Mouse (Mus musculus): ENCODE data around the gene Galnt18.

The Galnt18 gene

GRCm38 (mm10) chr7:111772398-111772797 is 7.4 kb downstream of the Galnt18 start:
- DNase-seq (ENCODE audit: extremely low read depth, insufficient read length, low spot score): no peak

- DNase-seq (ENCODE audit: extremely low read depth, insufficient read length, low spot score): no peak
Measured at GRCm38 (mm10) chr7:111771251-111771801, 8.5 kb downstream of the Galnt18 start.

- DNase-seq (ENCODE audit: extremely low read depth, insufficient read length, low spot score): no peak
Measured at GRCm38 (mm10) chr7:111770585-111770984, 9.2 kb downstream of the Galnt18 start.

- DNase-seq (ENCODE audit: extremely low read depth, insufficient read length, low spot score): no peak
Measured at GRCm38 (mm10) chr7:111766145-111766767, 13.5 kb downstream of the Galnt18 start.

DNA sequence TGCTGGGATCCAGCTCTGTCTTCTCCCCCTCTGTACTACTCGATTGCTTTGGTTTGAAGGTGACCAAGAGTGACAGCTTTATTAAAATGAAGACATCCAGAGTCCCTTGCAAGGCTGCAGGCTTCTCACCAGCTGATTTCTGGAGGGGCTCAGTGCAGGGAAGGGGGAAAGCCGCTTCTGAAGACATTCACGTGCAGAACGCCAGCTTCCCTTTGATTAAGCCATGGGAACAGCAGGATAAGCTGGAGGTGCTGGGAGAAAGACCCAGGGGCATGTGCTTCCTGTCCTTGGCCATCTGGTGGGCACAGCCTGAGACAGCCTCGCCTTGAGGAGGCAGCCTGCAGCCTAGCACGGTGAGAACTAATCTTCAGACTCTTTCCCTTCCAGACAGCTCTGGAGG is 17.0 kb downstream of the Galnt18 start:
- DNase-seq (ENCODE audit: extremely low read depth, insufficient read length, low spot score): no peak

GRCm38 (mm10) chr7:111748571-111749071 is 31.2 kb downstream of the Galnt18 start:
- DNase-seq (ENCODE audit: extremely low read depth, insufficient read length, low spot score): no peak

DNA sequence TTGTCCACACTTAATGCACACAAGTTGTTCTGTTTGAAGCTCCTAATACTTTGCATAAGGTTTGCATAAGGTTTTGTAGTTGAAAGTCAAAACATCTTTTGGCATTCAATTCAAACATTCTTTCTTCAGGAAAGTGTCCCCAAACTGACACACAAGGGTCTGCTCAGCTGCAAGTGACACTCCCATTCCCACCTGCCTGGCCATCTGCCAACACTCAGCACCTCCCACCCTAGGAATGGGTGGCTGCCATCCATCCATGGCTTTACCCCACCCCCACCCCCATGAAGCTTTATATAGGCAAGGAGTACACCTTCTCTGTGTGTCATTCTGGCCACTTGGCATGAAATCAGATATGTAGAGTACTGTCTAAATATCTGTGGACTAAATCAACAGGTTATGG is 35.0 kb downstream of the Galnt18 start:
- no peak for DNase-seq (ENCODE audit: extremely low read depth, insufficient read length, low spot score)

- no peak for DNase-seq (ENCODE audit: extremely low read depth, insufficient read length, low spot score)
Measured at GRCm38 (mm10) chr7:111741595-111741994, 38.2 kb downstream of the Galnt18 start.

DNA sequence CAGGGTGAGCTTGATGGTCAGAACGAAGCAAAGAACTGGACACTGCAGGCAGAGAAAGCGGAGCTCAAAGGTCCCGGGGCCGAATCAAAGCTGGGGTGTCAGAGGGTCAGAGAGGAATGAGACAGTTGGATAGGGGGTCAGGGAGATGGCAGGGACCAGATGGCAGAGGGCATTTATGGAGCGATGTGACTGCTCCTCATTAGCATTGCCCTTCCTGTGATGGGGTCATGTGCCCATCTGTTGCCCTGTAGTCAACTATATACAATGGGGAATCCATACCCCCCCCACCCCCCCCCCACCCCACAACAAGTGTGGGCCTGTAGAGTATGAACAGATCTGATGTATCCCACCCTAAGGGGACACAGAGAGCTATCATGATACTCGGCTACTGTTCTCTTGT is 39.7 kb downstream of the Galnt18 start:
- no peak for DNase-seq (ENCODE audit: extremely low read depth, insufficient read length, low spot score)

- DNase-seq (ENCODE audit: extremely low read depth, insufficient read length, low spot score): no peak
Measured at GRCm38 (mm10) chr7:111739371-111739765, 40.4 kb downstream of the Galnt18 start.

DNA sequence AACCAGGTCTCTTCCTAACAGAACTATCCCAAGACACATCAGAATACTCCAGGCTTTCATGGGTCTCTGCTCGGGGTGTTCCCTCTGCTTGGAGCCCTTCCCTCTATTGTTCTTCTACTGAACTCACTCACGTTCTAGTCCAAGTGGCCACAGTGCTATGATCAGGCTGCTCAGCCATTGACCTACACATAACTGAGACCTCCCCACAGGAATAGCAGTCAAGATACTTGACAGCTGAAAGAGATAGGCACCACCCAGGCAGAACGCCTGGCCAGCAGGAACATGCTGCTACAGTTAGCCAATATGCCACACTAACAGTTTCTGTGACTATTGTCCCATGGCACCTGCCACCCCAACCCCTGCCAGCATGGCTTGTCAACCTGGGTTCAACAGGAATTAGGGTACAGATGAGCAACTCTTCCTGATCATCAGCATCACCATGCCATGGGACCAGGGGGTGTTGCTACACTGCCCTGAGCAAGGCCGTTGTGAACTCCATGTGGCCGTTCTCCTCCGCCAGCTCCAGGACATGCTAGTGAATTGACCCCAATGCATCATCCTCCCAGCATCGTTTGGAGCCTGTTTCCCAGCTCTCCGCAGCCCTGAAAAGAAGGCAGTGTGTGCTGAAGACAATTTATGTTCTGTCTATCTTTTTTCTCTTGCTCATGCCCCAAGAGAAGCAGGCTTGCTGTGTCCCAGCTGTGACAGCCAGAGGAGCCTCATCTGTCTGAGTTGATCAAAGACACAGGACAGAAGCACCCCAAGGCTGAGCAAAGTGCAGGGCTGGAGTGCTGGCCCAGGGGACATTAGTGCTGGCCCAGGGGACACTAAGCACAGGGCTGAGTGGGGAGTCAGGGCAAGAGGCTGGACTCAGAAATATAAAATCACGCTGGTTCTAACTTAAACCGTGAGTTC is 41.1 kb downstream of the Galnt18 start:
- DNase-seq (ENCODE audit: extremely low read depth, insufficient read length, low spot score): no peak

- no peak for DNase-seq (ENCODE audit: extremely low read depth, insufficient read length, low spot score)
Measured at GRCm38 (mm10) chr7:111737426-111737825, 42.4 kb downstream of the Galnt18 start.

- DNase-seq (ENCODE audit: extremely low read depth, insufficient read length, low spot score): no peak
Measured at GRCm38 (mm10) chr7:111736365-111736764, 43.4 kb downstream of the Galnt18 start.

- no peak for DNase-seq (ENCODE audit: extremely low read depth, insufficient read length, low spot score)
Measured at GRCm38 (mm10) chr7:111730346-111731269, 49.2 kb downstream of the Galnt18 start.

GRCm38 (mm10) chr7:111726928-111727327 is 52.8 kb downstream of the Galnt18 start:
- DNase-seq (ENCODE audit: extremely low read depth, insufficient read length, low spot score): no peak

DNA sequence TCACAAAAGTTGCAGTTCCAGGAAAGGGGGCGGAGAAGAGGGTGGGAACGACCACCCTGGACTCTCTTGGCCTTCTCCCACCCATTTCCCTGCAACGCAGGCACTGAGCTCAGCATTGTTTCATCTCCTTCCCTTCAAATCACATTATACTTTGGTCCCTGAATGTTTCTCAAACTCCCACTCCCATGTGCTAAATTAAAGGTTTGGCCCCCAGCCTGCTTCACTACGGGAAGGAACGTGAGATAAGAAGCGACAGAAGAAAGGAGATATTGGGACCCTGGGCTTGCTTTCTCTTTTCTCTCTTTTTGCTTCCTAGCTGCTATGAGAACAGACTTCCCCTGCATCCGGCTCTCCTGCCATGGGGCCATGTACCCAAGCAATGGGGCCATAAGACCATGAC is 55.0 kb downstream of the Galnt18 start:
- DNase-seq (ENCODE audit: extremely low read depth, insufficient read length, low spot score): no peak

DNA sequence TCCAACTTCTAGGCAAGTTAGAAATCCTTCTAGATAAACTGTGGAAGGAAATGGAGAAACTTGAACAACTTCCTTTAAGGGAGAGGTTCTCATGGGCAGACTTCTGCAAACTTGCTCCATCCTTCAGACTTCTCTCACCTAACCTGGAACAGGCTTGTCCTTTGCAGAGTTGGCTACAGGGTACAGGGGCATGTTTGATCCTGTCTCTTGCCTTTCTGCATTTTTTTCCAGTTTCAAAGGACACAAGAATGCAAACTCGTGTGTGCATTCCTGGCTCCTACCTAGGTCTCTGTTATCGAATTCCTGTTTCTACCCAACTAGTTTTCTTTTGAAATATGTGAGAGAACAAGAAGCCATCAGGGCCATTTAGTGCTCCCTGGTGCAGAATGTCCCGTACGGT is 55.8 kb downstream of the Galnt18 start:
- DNase-seq (ENCODE audit: extremely low read depth, insufficient read length, low spot score): no peak

GRCm38 (mm10) chr7:111721308-111721698 is 58.5 kb downstream of the Galnt18 start:
- DNase-seq (ENCODE audit: extremely low read depth, insufficient read length, low spot score): no peak

DNA sequence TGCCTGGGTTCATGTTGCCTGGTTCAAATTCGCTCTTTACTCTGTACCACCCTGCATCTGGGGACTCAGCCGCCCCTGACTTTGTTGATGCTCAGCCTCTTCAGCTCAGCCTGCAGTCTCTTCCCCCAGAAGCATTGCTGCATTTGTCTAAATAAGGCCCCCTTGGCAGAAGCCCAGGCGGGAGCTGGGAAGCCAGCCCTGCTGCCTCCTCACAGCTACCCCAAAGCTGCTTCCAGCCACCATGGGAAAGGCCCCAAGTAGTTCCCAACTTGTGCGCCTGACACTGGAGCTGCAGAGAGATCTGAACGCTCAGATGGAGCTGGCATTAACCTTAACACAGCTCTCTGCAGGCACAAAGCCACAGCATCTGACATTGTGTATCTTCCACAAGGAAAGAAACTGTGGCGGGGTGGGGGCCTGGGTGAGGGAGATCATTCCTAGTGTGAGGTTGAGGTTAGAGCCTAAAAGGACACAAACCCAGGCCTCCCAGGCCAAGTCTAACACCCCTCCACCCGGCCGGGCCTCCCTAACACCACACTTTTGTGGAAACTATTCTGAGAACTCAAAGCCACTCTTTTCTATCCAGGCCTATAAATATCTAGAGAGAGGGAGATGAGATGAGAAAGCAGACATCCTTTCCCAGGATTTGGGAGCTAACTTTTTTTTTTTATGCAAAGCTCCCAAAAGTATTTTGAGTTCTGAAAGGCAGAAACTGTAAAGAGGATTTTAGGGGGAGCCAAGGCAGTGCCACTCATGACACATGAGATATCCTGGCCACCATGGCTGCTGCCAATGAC is 59.1 kb downstream of the Galnt18 start:
- DNase-seq (ENCODE audit: extremely low read depth, insufficient read length, low spot score): no peak

GRCm38 (mm10) chr7:111718900-111719299 is 60.9 kb downstream of the Galnt18 start:
- DNase-seq (ENCODE audit: extremely low read depth, insufficient read length, low spot score): no peak

Data from 3134 (cell line).